Mouse (Mus musculus): Measurements from ENCODE around the gene Ccdc14. TPM values are rescaled to one million over a fixed set of nuclear protein-coding genes. Genes with fewer than 3 reads are reported as not detected.
"Not testable (repeated sequence)": the region's sequence is repeated elsewhere in the genome, so short reads cannot be mapped to it uniquely, and the experiment has no call there.

Ccdc14 gene
- polyA plus RNA-seq, 1 experiment from 2014 or later, result 1.9 TPM

- H3K36me3 ChIP-seq (replicated peaks), result no peaks in the 10 kb centered on the region
Observed at GRCm38 (mm10) chr16:34671966-34672365, 18.4 kb upstream of the Ccdc14 start.

DNA sequence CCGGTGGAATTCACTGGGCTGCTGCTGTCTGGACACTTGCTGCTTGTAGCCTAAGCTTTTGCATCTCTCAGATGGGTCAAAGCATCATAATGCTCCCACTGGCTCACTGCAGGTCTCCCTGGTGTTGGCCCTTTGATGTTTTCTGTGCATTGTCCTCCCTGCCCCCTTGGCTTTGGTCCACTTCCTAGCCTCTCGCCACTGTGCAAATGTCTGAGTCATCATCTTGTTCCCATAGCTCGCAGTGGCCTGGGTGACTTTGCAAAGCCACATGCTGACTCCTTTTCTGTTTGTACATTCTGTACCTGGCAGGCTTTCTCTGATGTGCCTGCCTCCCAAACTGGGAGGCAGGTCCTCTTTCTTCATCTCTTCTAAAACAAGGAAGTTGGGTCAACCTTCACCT lies 17.6 kb upstream of the Ccdc14 start:
- WGBS (ENCODE audit: insufficient replicate concordance), result 38% methylated on average over 3 of the region's 3 CpGs
- Histone ChIP-seq H3K9me3 (replicated peaks) (no peaks in the 10 kb centered on the region), H3K27ac (replicated peaks) (no peak overlapping the region), H3K4me1 (replicated peaks) (no peaks in the 10 kb centered on the region), H3K4me2 (no peak overlapping the region), H3K4me3 (replicated peaks) (no peak overlapping the region), H3K36me3 (replicated peaks) (no peaks in the 10 kb centered on the region), H3K27me3 (peaks cover 5% of the 10 kb centered on the region; the same call in 1 of the 2 replicates), H3K9ac (no peak overlapping the region)
- no peak for ATAC-seq (ENCODE audit: insufficient read depth)

More at GRCm38 (mm10) chr16:34671966-34672365, 18.4 kb upstream of the Ccdc14 start:
- H3K4me2 ChIP-seq, result no peak overlapping the region
- WGBS (ENCODE audit: insufficient replicate concordance), result 63% methylated on average over 7 of the region's 7 CpGs
- H3K9ac ChIP-seq, result no peak overlapping the region
- no peak for ATAC-seq (ENCODE audit: insufficient read depth)
- no peak overlapping the region for H3K27ac ChIP-seq (replicated peaks)
- H3K4me1 ChIP-seq (replicated peaks), result 0 out of 2 replicates have a peak, but pooled peaks cover 4% of the 10 kb centered on the region
- no peaks in the 10 kb centered on the region for H3K9me3 ChIP-seq (replicated peaks)
- H3K27me3 ChIP-seq, result peaks cover 14% of the 10 kb centered on the region; the same call in 1 of the 2 replicates
- H3K4me3 ChIP-seq (replicated peaks), result no peak overlapping the region

DNA sequence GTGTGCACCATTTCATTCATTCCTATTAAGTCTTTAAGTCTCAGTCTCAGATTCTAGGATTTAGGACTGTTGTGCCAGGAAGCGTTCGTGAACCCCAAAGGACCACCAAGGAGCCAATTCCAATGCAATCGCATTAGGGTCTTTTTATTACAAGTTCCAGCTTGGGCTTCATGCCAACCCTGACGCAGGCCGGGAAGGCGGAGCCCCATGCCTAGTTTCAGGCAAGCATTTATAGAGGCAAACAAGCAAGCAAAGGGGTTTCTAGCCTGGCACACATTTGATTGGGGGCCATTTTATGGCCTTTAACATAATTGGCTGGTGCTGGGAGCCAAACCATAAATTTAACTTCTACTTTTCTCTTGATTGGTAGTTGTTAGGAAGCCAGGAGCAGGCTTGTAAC lies 16.1 kb upstream of the Ccdc14 start:
- no peaks in the 10 kb centered on the region for H3K4me1 ChIP-seq (replicated peaks)
- H3K9ac ChIP-seq, result no peak overlapping the region
- no peak overlapping the region for H3K4me3 ChIP-seq (replicated peaks)
- WGBS (ENCODE audit: insufficient replicate concordance), result 86% methylated on average over 6 of the region's 6 CpGs
- no peak overlapping the region for H3K27ac ChIP-seq (replicated peaks)
- H3K4me2 ChIP-seq, result no peak overlapping the region
- H3K9me3 ChIP-seq (replicated peaks), result no peaks in the 10 kb centered on the region
- H3K36me3 ChIP-seq (replicated peaks), result no peaks in the 10 kb centered on the region
- no peaks in the 10 kb centered on the region; the same call in 1 of the 2 replicates for H3K27me3 ChIP-seq
- ATAC-seq (ENCODE audit: insufficient read depth), result no peak

- H3K9me3 ChIP-seq (replicated peaks), result no peaks in the 10 kb centered on the region
- no peak overlapping the region for H3K4me3 ChIP-seq (replicated peaks)
- peaks cover 5% of the 10 kb centered on the region; the same call in 1 of the 2 replicates for H3K27me3 ChIP-seq
- H3K4me1 ChIP-seq (replicated peaks), result no peaks in the 10 kb centered on the region
- no peak overlapping the region for H3K27ac ChIP-seq (replicated peaks)
- no peak overlapping the region for H3K4me2 ChIP-seq
- H3K9ac ChIP-seq, result no peak overlapping the region
- no peaks in the 10 kb centered on the region for H3K36me3 ChIP-seq (replicated peaks)
- ATAC-seq (ENCODE audit: insufficient read depth), result no peak
Observed at GRCm38 (mm10) chr16:34681823-34682222, 8.6 kb upstream of the Ccdc14 start.

DNA sequence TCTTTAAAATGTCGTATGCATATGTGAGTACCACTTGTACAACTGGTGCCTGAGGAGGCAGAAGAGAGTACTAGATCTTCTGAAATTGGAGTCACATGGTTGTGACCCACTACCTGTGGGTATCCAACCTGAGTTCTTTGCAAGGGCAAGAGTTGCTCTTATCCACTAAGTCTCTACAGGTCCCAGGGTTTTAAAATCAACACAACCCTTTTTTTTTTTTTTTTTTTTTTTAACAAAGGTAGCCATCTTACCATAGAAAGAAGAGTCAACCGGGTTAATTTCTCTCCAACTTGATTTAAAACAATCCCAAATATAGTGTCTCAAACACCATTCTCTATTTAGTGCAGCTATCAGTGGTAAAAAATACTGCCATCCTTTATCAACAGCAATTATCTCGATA lies 537 bp upstream of the Ccdc14 start:
- peaks cover 15% of the 10 kb centered on the region for H3K4me1 ChIP-seq (replicated peaks)
- no peak for ATAC-seq (ENCODE audit: insufficient read depth)
- peaks cover 5% of the 10 kb centered on the region; the same call in 1 of the 2 replicates for H3K27me3 ChIP-seq
- no peak overlapping the region for H3K4me2 ChIP-seq
- 64% methylated on average over 3 of the region's 3 CpGs for WGBS (ENCODE audit: insufficient replicate concordance)
- no peak overlapping the region for H3K9ac ChIP-seq
- H3K36me3 ChIP-seq (replicated peaks), result no peaks in the 10 kb centered on the region
- H3K4me3 ChIP-seq (replicated peaks), result peak overlapping the region; percentile 67; the same call in 1 of the 2 replicates
- no peaks in the 10 kb centered on the region for H3K9me3 ChIP-seq (replicated peaks)
- H3K27ac ChIP-seq (replicated peaks), result no peak overlapping the region

DNA sequence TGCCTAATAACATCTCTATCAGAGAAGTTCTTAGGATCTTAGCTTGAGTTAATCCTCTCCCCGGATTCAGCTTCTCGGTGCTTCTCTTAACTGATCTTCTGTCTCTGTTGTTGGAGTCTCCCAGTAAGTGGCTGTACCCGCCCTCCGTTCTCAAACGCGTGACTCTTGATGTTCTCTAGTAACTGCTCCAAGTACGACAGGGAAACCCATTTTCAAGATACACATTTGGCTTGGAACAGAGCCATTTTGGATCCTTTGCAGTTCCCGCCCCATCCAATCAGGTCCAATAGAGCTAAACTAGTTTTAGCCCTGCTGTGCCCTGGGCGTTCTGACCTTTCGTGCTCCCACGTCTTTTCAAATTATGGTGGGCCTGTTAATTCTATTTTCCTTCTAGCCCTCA lies 740 bp downstream of the Ccdc14 start:
- H3K9ac ChIP-seq, result peak overlapping the region; percentile 56
- ATAC-seq (ENCODE audit: insufficient read depth), result 0 out of 2 replicates have a peak, but pooled peaks have one; percentile 32

GRCm38 (mm10) chr16:34694477-34694876 lies 4.1 kb downstream of the Ccdc14 start:
- peaks cover 14% of the 10 kb centered on the region for H3K36me3 ChIP-seq (replicated peaks)
- no peak overlapping the region for H3K9ac ChIP-seq
- no peak overlapping the region for H3K27ac ChIP-seq (replicated peaks)
- no peak overlapping the region for H3K4me2 ChIP-seq
- H3K4me1 ChIP-seq (replicated peaks), result peaks cover 15% of the 10 kb centered on the region
- H3K27me3 ChIP-seq, result no peaks in the 10 kb centered on the region
- no peak for ATAC-seq (ENCODE audit: insufficient read depth)
- no peaks in the 10 kb centered on the region for H3K9me3 ChIP-seq (replicated peaks)
- no peak overlapping the region for H3K4me3 ChIP-seq (replicated peaks)
- WGBS (ENCODE audit: insufficient replicate concordance), result 38% methylated on average over 7 of the region's 7 CpGs

More for the DNA sequence above, 740 bp downstream of the Ccdc14 start:
- 10% methylated on average over 11 of the region's 11 CpGs for WGBS (ENCODE audit: insufficient replicate concordance)
- H3K27ac ChIP-seq (replicated peaks), result peak overlapping the region; percentile 83
- no peaks in the 10 kb centered on the region for H3K27me3 ChIP-seq
- peak overlapping the region; percentile 67 for H3K4me3 ChIP-seq (replicated peaks)
- peak overlapping the region; percentile 88 for H3K4me2 ChIP-seq
- H3K36me3 ChIP-seq (replicated peaks), result peaks cover 2% of the 10 kb centered on the region
- H3K4me1 ChIP-seq (replicated peaks), result peaks cover 15% of the 10 kb centered on the region
- no peaks in the 10 kb centered on the region for H3K9me3 ChIP-seq (replicated peaks)

DNA sequence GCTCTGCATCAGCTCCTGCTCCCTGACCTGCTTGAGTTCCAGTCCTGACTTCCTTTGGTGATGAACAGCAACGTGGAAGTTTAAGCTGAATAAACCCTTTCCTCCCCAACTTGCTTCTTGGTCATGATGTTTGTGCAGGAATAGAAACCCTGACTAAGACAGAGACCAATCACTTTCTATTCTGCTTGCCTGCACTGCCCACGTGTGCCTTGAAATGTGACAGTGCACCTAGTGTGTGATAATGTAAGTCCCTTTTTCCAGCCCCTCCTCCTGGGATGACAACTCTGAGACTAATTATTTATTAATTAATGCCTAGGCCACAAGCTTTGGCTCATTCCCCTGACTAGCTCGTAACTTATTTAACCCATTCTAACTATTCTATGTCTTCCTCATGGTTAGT lies 8.3 kb downstream of the Ccdc14 start:
- not testable (repeated sequence) for H3K4me1 ChIP-seq (replicated peaks); H3K9ac ChIP-seq; H3K9me3 ChIP-seq (replicated peaks); ATAC-seq (ENCODE audit: insufficient read depth); H3K4me2 ChIP-seq; H3K27me3 ChIP-seq; H3K4me3 ChIP-seq (replicated peaks); H3K27ac ChIP-seq (replicated peaks)
- WGBS (ENCODE audit: insufficient replicate concordance), result 49% methylated on average over 3 of the region's 3 CpGs
- peaks cover 14% of the 10 kb centered on the region for H3K36me3 ChIP-seq (replicated peaks)

- H3K4me1 ChIP-seq (replicated peaks), result no peaks in the 10 kb centered on the region
- 22% methylated on average over 7 of the region's 7 CpGs for WGBS (ENCODE audit: insufficient replicate concordance)
- H3K36me3 ChIP-seq (replicated peaks), result peaks cover 20% of the 10 kb centered on the region
- H3K4me2 ChIP-seq, result no peak overlapping the region
- H3K9me3 ChIP-seq (replicated peaks), result no peaks in the 10 kb centered on the region
- no peak overlapping the region for H3K27ac ChIP-seq (replicated peaks)
- H3K27me3 ChIP-seq, result no peaks in the 10 kb centered on the region
- no peak for ATAC-seq (ENCODE audit: insufficient read depth)
- no peak overlapping the region for H3K9ac ChIP-seq
- no peak overlapping the region for H3K4me3 ChIP-seq (replicated peaks)
Observed at GRCm38 (mm10) chr16:34700165-34700827, 9.9 kb downstream of the Ccdc14 start.

DNA sequence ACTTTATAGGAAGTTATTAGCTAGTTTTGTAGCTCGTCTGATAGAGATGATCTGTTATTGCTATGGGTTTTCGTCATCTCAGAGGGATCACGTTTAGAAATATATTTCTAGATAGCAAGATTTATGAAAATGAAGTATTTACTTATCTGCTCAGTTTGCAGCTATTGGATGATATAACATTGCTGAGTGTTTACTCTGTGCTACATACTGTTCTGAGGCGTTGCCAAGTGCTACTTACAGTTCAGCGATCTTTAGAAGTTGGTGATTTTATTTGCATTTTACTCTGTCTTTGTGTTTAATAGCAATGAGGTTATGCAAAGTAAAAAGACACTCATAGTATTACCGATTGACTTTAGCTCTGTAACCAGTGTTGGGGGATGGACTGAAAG lies 10.4 kb downstream of the Ccdc14 start:
- H3K9ac ChIP-seq, result no peak overlapping the region
- H3K4me3 ChIP-seq (replicated peaks), result no peak overlapping the region
- no peak for ATAC-seq (ENCODE audit: insufficient read depth)
- H3K9me3 ChIP-seq (replicated peaks), result no peaks in the 10 kb centered on the region
- H3K27ac ChIP-seq (replicated peaks), result no peak overlapping the region
- no peaks in the 10 kb centered on the region for H3K4me1 ChIP-seq (replicated peaks)
- H3K27me3 ChIP-seq, result no peaks in the 10 kb centered on the region
- 73% methylated on average over 6 of the region's 6 CpGs for WGBS (ENCODE audit: insufficient replicate concordance)
- H3K4me2 ChIP-seq, result no peak overlapping the region
- peaks cover 24% of the 10 kb centered on the region for H3K36me3 ChIP-seq (replicated peaks)

DNA sequence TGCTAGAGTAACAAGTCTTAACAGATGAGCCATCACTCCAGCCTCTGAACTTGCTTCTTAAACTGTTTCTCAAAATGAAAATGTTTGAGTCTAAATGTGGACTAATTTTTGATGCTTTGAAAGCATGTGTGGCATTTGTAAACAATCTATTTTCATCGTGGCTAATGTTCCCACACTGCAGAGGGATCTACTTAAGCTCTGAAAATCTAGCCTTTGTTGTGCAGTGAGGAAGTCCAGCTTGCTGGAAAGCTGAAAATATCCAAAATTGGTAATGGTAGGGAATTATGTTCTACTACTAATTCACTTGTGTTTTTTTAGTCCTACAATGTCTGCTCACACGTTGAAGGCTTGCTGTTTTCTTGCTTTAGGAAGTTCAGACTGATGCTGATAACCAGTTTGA lies 15.6 kb downstream of the Ccdc14 start:
- H3K4me2 ChIP-seq, result no peak overlapping the region
- H3K4me3 ChIP-seq (replicated peaks), result no peak overlapping the region
- WGBS (ENCODE audit: insufficient replicate concordance), result 68% methylated on average over 2 of the region's 2 CpGs
- no peaks in the 10 kb centered on the region for H3K27me3 ChIP-seq
- peaks cover 32% of the 10 kb centered on the region for H3K36me3 ChIP-seq (replicated peaks)
- H3K9ac ChIP-seq, result no peak overlapping the region
- no peaks in the 10 kb centered on the region for H3K9me3 ChIP-seq (replicated peaks)
- H3K4me1 ChIP-seq (replicated peaks), result no peaks in the 10 kb centered on the region
- H3K27ac ChIP-seq (replicated peaks), result no peak overlapping the region
- no peak for ATAC-seq (ENCODE audit: insufficient read depth)

DNA sequence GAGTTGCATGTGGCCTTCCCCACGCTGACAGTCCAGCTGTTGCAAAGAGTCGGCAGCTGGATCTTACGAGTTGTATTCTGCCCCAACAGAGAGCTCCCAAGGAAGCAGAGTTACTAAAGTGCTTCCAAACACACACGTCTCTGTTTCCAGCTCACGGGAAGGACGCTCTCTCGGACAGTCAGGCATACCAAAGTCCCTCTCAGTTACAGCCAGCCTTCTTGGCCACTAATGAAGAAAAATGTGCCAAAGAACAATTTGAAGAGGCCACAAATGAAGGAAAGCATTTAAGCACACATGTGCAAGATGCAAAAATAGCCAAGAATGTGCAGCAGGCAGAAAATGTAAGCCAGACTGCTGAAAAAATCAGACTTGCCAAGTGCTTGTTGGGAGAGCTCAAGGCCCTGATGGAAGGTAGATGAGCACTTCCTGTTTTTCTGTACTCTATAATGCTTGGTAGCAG lies 16.1 kb downstream of the Ccdc14 start:
- Histone ChIP-seq H3K4me3 (replicated peaks) (no peak overlapping the region), H3K36me3 (replicated peaks) (peaks cover 32% of the 10 kb centered on the region), H3K9me3 (replicated peaks) (no peaks in the 10 kb centered on the region), H3K27me3 (no peaks in the 10 kb centered on the region), H3K9ac (no peak overlapping the region), H3K4me1 (replicated peaks) (no peaks in the 10 kb centered on the region), H3K27ac (replicated peaks) (no peak overlapping the region), H3K4me2 (no peak overlapping the region)
- ATAC-seq (ENCODE audit: insufficient read depth), result no peak
- 75% methylated on average over 7 of the region's 7 CpGs for WGBS (ENCODE audit: insufficient replicate concordance)
